Mouse (Mus musculus) urinary bladder, adult 2 months (tissue): ENCODE data around the gene Csnk2a1. TPM values are rescaled to one million over a fixed set of nuclear protein-coding genes. Genes with fewer than 3 reads are reported as not detected.
A peak's percentile ranks its signal among the peaks of the same experiment; 100 is the strongest.
"Not testable (repeated sequence)": the region's sequence is repeated elsewhere in the genome, so short reads cannot be mapped to it uniquely, and the experiment has no call there.

Experiments used
- DNase-seq: peaks from one replicate; pipeline ENCODE4 v3.0.0; 2022; ENCODE audit warnings: low spot score
- polyA plus RNA-seq: library from polyadenylated mRNA; depleted of rRNA; stranded (reverse); fragments of >200 nt; gene quantifications from 2 replicates; pipeline ENCODE4 v1.2.3, GENCODE M21; 2012

Gene Csnk2a1
- polyA plus RNA-seq, 1 experiment = 53.8 TPM

DNA sequence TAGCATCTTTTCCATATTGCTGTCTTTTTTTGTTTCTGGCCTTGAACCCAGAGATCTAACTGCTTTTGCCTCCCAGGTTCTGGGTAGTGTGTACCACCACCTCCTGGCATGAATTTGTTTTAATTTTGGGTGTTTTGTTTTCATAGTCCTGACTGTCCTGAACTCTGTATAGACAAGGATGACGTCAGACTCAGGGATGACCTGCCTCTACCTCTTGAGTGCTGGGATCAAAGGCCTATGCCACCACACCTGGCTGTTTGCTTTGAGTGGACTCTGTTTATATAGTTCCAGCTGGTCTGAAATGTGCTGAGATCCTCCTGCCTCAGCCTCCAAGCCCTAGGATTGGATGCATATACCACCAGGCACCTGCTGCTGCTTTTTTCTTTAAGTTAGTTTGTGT is 11.3 kb downstream of the Csnk2a1 start:
- DNase-seq = no peak

GRCm38 (mm10) chr2:152240580-152240979 is 13.9 kb downstream of the Csnk2a1 start:
- no peak for DNase-seq

GRCm38 (mm10) chr2:152247213-152247612 is 20.6 kb downstream of the Csnk2a1 start:
- DNase-seq = no peak

GRCm38 (mm10) chr2:152250511-152250910 is 23.9 kb downstream of the Csnk2a1 start:
- no peak for DNase-seq

DNA sequence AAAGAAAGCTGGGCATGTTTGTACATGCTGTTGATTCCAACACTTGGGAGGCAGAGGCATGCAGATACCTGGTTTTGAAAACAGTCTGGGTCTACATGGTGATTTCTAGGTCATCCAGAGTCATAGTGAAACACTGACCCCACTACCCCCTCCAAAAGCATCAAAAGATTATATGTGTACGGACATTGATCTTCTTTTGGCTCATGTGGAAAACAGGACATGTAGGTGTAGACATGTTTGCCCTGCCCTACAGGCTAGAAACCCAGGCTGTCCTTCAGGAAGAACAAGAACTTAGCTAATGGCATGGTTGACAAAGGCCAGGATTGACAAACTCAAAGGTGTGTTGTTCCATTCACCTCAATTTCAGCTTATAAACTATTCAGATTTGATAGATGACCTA is 33.1 kb downstream of the Csnk2a1 start:
- DNase-seq = no peak

- no peak for DNase-seq
Measured at GRCm38 (mm10) chr2:152273639-152274038, 47.0 kb downstream of the Csnk2a1 start.

DNA sequence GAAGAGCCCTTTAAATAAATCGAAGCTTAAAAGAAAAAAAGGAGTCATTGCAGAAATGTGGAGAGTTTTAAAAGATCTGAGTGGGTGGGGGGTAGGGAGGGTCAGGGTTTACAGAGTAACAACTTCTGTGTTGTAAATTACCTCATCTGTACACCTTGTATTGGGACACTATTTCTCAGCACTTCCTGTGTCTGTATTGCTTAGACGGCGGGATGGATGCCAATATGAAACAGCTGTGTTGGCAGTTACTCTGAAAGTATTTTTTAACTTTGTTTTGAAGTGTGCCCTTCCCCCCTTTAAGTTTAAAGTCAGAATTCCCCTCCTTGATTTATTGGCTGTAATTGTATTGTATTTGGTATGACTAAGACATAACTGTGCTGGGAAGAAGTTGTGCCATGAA is 54.8 kb downstream of the Csnk2a1 start:
- no peak for DNase-seq

GRCm38 (mm10) chr2:152287560-152287959 is 60.9 kb downstream of the Csnk2a1 start:
- no peak for DNase-seq

DNA sequence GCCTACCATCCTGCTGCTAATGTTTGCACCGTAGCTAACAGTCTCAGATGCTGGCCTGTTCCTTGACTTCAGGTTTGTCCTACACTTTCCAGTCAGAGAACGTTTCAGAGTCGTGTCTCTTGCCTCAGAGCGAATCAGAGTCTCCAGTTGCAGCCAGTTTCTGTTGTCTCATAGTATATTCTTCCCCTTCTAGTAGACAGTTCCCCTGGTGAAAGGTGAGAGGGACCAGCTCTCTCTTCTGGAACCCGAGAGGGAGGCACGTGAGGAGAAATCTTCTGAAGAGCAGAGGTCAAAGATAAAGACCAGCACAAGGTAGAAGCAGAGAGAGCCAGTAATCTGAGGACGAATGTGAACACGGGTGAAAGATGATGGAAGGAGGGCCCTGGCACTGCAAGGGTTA is 61.4 kb downstream of the Csnk2a1 start:
- DNase-seq = no peak

GRCm38 (mm10) chr2:152289623-152290022 is 63.0 kb downstream of the Csnk2a1 start:
- DNase-seq = not testable (repeated sequence)

GRCm38 (mm10) chr2:152292475-152292874 is 65.8 kb downstream of the Csnk2a1 start:
- no peak for DNase-seq

DNA sequence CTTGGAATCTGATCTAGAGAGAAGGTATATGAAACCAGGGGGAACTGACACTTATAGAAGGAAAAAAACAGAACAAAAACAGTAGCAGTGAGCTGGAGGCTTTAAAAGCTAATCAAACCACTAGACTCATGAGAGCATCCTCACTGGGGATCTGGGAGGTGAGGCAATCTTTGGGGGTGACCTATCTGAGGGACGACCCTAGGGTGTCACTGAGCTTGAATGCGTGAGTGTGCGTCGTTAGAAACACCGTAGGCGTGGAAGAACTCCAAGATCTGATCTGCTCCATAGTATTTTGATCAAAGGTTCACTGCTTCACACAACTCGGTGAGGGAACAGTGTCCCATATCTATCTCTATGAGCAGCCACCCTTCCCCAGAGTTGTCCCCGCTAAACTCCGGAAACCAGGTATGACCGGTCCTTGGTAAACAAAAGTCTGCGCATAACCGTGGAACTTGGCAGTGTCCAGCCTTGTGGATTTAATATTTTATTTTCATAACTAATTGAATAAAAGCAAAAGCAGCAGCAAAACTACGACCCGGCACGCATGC is 66.6 kb downstream of the Csnk2a1 start:
- no peak for DNase-seq

DNA sequence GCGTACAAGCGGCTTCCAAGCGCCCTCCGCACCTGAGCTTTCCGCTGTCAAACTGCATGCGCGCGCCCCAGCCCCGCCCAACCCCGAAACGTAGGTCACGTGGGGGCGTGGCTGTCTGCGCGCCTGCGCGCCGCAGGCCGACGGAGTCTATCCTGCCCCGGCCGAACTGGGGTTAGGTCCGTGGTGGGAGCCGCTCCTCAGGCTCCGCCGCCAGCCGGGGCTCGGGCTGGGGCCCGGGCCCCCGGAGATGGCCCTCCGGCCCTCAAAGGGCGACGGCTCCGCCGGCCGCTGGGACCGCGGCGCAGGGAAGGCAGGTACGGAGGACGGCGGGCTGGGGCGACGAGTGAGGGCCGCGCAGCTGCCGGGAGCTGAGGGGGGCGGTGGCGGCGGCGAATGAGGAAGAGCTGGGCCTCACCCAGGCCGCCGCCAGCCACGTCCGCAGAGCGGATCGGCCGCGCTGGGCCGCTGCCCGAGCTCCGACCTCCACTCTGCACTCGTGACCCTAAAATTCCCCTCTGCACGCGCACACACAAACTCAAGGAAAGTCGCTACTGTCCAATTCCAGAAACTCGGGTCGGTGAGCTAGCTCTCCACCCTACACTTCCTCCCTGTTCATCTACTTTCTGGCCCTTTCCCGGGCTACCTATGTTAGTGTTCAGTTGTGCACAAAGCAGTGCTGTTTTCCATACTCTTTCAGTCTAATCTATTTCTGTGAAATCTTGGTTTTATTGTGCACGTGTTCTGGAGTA is 67.3 kb downstream of the Csnk2a1 start, which contains the start of gene Tbc1d20:
Gene Tbc1d20 (plus strand): TSS at position 102 of the 749 bp plus-strand sequence.
- peak; percentile 92 for DNase-seq

- no peak for DNase-seq
Measured at GRCm38 (mm10) chr2:152294541-152294940, 67.9 kb downstream of the Csnk2a1 start.

GRCm38 (mm10) chr2:152302862-152303261 is 76.2 kb downstream of the Csnk2a1 start:
- no peak for DNase-seq

DNA sequence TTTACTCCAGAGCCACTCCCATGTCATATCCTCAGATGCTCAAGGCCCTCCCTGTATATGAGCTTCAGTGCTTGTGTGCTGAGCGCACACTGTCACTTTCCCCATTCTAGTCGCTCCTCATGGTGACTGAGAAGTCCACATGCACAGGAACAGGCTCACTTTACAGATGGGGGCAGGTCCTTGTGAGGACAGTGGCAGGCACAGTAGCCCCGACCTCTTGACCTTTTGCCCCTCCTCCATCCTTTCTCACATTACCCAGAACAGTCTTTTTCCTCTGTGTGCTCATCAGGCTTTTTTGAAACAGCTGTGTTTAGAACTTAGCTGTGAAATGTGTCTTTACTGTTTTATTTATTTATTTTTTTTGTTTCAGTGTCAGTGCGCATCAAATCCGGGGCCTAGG is 77.1 kb downstream of the Csnk2a1 start:
- no peak for DNase-seq

DNA sequence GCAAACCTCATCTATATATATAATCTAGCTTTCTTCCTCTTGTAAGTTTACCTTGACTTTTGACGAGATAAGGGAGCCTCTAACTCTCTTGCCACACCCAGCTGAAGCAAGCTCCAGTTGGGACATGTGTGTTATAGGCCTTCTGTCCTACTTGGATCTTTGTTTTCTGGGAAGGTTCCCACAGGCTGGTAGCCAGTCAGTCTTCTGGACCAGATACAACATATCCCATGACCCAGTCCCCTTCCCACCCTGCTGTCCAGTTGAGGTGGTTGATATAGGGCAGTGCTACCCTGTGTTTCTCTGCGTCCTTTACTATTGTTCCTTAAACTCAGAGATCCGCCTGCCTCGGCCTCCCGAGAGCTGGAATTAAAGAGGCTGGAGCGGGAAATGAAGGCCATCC is 78.8 kb downstream of the Csnk2a1 start:
- no peak for DNase-seq

GRCm38 (mm10) chr2:152307186-152307585 is 80.5 kb downstream of the Csnk2a1 start:
- DNase-seq = no peak

DNA sequence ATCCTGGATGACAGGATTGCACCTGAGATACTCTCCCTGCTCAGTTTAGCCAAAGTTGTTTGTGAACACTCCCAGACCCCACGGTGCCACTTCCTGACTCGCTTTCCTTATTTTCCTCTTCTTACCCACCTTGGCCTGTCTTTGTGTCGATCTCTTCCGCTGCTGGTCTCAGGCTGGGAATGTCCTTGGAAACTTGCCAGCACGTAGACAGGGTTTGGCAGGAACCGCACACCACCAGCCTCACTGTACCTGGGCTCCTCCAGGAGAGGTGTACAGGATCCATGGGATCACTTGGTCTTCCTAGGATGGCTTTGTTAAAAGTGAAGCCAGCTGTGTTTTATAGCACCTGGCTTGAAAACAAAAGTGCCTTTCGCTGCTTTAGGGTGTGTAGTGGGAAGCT is 86.4 kb downstream of the Csnk2a1 start:
- DNase-seq = no peak

DNA sequence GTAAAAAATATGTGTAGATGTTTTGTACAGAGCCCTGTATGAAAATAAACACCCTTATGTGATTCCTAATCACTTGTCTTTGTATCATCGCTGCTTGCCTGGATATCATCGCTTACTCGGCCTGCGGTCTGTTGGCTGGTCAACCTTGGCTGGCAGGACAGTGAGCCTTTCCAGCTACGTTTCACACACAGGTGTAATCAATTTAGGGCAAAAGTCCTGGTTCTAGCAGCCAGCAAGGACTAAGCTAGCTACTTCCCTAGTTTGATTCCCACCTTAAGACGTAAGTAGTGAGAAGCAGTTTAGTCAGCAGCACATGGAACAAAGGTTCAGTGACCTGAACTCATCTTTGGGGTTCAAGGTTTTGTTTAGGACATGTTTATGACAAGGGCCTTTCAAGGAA is 87.3 kb downstream of the Csnk2a1 start:
- no peak for DNase-seq

GRCm38 (mm10) chr2:152317054-152317453 is 90.4 kb downstream of the Csnk2a1 start:
- no peak for DNase-seq

- DNase-seq = no peak
Measured at GRCm38 (mm10) chr2:152321558-152321957, 94.9 kb downstream of the Csnk2a1 start.

DNA sequence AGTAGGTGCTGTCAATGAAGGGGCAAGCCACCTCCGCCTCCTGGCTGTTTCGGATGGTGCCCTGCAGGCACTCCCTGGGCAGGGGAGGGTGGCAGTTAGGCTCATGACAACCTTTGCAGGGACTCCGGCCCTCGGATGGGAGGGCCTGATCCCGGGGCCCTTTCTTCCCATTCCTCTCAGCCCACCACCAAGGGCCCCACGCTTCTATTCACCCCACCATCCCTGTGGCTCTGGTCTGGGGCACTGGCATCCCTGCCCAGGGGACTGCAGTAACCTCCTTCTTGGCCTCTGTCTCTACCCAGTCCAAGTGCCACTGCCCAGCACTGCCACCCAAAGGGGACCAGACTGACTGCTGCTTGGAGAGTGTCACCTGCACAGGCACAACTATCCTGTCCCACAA is 95.6 kb downstream of the Csnk2a1 start:
- DNase-seq = no peak

DNA sequence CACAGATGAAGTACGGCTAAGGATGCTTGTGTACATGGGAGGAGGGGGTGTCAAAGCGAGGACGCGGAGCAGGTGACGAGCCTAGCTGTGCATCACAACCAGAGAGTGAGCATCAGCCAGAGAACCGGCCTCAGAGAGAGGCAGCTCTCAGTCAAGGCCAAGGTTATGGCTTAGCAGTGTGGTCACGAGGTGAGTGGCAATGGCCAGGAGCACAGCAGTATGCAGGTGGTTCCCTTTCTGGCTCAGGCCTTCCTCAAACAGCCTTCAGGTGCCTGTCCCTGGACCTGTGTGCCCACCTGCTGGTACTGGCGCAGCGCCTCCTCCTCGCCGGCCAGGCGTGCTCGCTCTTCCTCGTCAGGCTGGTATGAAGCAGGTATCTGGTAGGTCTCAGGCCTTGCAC is 97.3 kb downstream of the Csnk2a1 start:
- no peak for DNase-seq
